Mouse (Mus musculus): ENCODE results near the gene Ppil2.

DNA sequence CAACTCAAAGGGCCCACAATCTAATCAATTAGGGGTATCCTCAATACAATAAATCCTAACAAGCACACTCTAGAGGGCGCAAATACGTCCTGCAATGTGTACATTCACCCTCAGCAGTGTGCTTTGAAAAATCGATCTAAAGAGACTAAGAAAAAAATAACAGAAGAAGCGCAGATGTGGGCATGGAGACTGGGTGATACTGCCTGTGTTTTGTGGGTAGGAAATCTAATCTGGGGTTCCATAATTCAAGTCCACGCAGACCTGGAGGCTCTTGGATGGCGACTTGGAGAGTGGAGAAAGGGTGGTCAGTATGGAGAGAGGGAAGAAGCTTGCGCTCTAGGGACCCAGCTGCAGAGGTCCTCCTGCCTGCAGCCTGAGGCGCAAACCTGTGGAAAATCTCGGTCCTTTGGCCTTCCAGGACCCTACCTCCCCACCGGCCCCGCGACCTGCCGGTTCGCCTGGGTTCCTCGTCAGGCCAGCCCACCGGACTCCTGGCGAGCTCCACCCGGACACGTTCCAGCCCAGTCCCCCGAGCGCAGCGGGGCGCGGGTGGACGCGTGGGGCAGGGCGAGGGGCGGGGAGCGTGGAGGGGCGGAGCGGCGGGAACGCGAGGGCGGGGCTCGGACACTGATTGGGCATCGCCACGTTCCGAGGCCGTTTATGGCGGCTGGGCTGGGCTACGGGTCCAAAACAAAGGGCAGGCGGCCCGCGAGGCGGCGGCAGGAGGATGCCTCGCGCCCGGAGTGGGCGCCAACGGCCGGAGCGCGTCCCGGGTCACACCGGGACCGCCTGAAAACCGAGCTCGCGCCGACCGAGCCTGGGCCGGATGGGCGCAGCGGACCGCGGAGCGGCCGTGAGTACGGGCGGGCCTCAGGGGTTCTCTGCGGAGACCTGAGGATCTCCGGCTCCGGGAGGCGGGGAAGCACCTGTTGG is 41.3 kb downstream of the Ppil2 start, which contains the start of gene Ypel1:
- no peak for TF ChIP-seq EP300 (IDR thresholded peaks at IDR 0.05; ENCODE audit: low read depth)
- TF ChIP-seq CTCF (IDR thresholded peaks at IDR 0.05; ENCODE audit: low read depth) = peak; percentile 37; the same call in 1 of the 2 replicates
